Mouse (Mus musculus) intestine, postnatal 0 days (tissue): ENCODE measurements around the gene Cyp2d11. TPM values are rescaled to one million over a fixed set of nuclear protein-coding genes. Genes with fewer than 3 reads are reported as not detected.

Source experiments
- ATAC-seq: fragments of 200-750 bp; cut with Nextera tagmentation; 2 replicates; pipeline ENCODE4 v1.8.0; 2017; ENCODE audit warnings: mild to moderate bottlenecking, moderate TSS enrichment, moderate library complexity
- H3K27ac ChIP-seq: fragments of 300-500 bp; sonication (generic); 2 replicates; pipeline ENCODE4 v1.5.1; 2014; ENCODE audit warnings: mild to moderate bottlenecking, low read depth, low read length, moderate library complexity
- H3K27me3 ChIP-seq: fragments of 300-500 bp; sonication (generic); replicated peaks from 2 replicates; pipeline ENCODE4 v1.6.1; 2014; ENCODE audit warnings: low read length, mixed read lengths; ENCODE audit not compliant: control insufficient read depth, insufficient read depth
- H3K36me3 ChIP-seq: fragments of 300-500 bp; sonication (generic); 2 replicates; pipeline ENCODE4 v1.6.1; 2014; ENCODE audit warnings: mild to moderate bottlenecking, moderate library complexity; ENCODE audit not compliant: control insufficient read depth, insufficient read depth
- H3K4me1 ChIP-seq: fragments of 300-500 bp; sonication (generic); replicated peaks from 2 replicates; pipeline ENCODE4 v1.6.1; 2014; ENCODE audit warnings: antibody characterized with exemption, low read length, mixed read lengths; ENCODE audit not compliant: control insufficient read depth, insufficient read depth
- H3K4me2 ChIP-seq: fragments of 300-500 bp; sonication (generic); replicated peaks from 2 replicates; pipeline ENCODE4 v1.6.1; 2014; ENCODE audit warnings: low read depth, mild to moderate bottlenecking, moderate library complexity
- H3K4me3 ChIP-seq: fragments of 300-500 bp; sonication (generic); 2 replicates; pipeline ENCODE4 v1.5.1; 2014; ENCODE audit warnings: low read depth, low read length
- H3K9ac ChIP-seq: fragments of 300-500 bp; sonication (generic); 2 replicates; pipeline ENCODE4 v1.6.1; 2014; ENCODE audit warnings: mild to moderate bottlenecking, low read depth, low read length
- H3K9me3 ChIP-seq: fragments of 300-500 bp; sonication (generic); 2 replicates; pipeline ENCODE4 v1.6.1; 2016; ENCODE audit warnings: mixed run types; ENCODE audit not compliant: control insufficient read depth
- CTCF ChIP-seq: sonication (generic); IDR thresholded peaks from 2 replicates; pipeline ENCODE4 v1.5.1; 2016; ENCODE audit warnings: low read depth, mild to moderate bottlenecking, control low read depth, antibody characterized with exemption, moderate library complexity
- WGBS: fragments of 180-500 bp; shearing (Covaris S2); extraction: QIAGEN DNeasy Blood & Tissue Kit; methylation state at CpG from one replicate; pipeline ENCODE4 v1.1.7; 2014; 5-methylcytosine and 5-hydroxymethylcytosine counted together
- polyA plus RNA-seq: library from polyadenylated mRNA; unstranded; fragments of >200 nt; fragmentation: Nextera tagmentation; extraction: Ambion mirVana; gene quantifications from 2 replicates; pipeline ENCODE4 v1.2.1, GENCODE M21; 2015

Gene Cyp2d11
- polyA plus RNA-seq, 1 experiment from 2014 or later, result not detected

DNA sequence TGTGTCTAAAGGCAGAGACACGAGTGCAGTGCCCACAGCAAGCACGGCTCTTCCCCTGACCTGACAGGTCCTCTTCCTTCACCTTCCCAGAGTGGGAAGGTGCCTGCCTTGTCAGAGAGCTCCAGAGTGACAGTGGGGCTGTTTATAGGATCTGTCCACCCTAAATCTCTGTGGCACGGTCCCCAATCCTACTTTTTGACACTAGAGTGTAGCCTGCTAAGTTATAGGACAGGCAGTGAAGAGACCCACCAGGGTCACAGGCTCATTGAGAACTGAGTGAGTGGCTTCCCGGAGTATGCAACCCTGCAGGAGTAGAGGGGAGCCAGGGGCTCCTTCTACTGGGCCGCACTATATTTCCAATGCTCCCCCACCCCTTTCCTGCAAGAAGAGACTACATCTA, 16.1 kb downstream of the Cyp2d11 start:
- no peak for ATAC-seq
- Histone ChIP-seq H3K9me3 (no peaks in the 10 kb centered on the region), H3K9ac (no peak overlapping the region), H3K36me3 (peaks cover 7% of the 10 kb centered on the region), H3K27ac (no peak overlapping the region; the same call in 1 of the 2 replicates), H3K4me3 (no peak overlapping the region), H3K27me3 (no peaks in the 10 kb centered on the region), H3K4me2 (no peak overlapping the region), H3K4me1 (0 out of 2 replicates have a peak, but pooled peaks cover 5% of the 10 kb centered on the region)
- 75% methylated on average over 5 of the region's 5 CpGs for WGBS
- no peak for TF ChIP-seq CTCF

DNA sequence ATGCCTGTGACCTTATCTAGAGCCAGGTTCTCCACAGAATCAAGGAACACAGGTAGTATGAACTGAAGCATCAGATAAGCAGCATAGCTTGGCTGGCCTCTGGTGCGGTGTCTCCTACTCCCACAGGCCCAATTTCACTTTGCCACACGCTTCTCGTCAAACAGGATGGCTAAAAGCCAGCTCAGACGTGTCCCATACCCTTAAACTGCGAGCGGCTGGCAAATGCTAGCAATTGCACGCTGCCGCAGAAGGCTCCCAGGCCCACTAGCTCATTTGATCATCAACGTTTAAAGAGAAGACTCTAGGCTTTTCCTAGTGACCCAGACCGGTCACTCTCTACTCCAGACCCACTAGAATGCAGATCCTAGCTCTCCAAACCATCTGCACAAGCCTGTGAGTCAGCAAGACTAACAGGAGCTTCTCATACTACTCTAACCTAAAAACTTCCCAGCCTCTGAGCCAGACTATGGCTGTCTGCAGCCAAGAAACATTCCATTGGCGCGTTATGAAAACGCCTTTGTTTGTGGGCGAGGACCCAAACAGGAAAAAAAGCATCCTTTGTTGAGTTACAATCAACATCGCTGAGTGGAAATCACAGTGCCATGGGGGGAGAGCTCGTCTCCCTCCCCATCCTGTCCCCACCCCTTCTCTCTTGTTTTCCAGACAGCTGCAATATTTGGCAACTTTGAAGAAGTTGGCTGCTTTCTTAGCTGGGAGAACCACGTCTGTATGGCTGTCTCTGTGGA, 17.3 kb downstream of the Cyp2d11 start:
- H3K27ac ChIP-seq, result no peak overlapping the region; the same call in 1 of the 2 replicates
- peaks cover 14% of the 10 kb centered on the region for H3K36me3 ChIP-seq
- no peaks in the 10 kb centered on the region for H3K9me3 ChIP-seq
- no peak overlapping the region for H3K9ac ChIP-seq
- ATAC-seq, result no peak
- H3K4me3 ChIP-seq, result no peak overlapping the region
- H3K4me1 ChIP-seq, result 0 out of 2 replicates have a peak, but pooled peaks cover 5% of the 10 kb centered on the region
- WGBS, result 72% methylated on average over 17 of the region's 17 CpGs
- no peak for TF ChIP-seq CTCF
- no peaks in the 10 kb centered on the region for H3K27me3 ChIP-seq
- no peak overlapping the region for H3K4me2 ChIP-seq

DNA sequence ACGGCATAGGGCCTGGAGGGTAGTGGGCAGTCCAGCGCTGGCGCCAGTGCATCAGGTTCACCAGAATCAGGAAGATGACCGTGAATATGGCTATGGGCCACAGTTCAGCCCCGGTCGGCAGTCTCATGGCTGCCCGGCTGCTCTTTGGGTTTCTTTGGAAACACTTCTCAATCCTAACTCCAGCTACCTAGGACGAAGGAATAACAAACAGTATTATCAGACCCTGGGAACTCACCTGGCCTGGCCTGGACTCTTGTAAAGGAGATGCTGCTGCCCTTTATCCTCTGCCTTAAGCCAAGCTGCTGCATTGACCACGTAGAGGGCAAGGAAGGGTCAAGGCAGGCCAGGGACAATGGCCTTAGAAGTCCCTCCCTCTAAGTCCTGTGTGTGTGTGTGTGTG, 18.0 kb downstream of the Cyp2d11 start:
- 82% methylated on average over 9 of the region's 9 CpGs for WGBS
- Histone ChIP-seq H3K27me3 (no peaks in the 10 kb centered on the region), H3K4me3 (no peak overlapping the region), H3K27ac (no peak overlapping the region), H3K4me2 (no peak overlapping the region), H3K4me1 (0 out of 2 replicates have a peak, but pooled peaks cover 5% of the 10 kb centered on the region), H3K9me3 (no peaks in the 10 kb centered on the region), H3K36me3 (peaks cover 14% of the 10 kb centered on the region), H3K9ac (no peak overlapping the region)
- ATAC-seq, result no peak
- no peak for TF ChIP-seq CTCF

DNA sequence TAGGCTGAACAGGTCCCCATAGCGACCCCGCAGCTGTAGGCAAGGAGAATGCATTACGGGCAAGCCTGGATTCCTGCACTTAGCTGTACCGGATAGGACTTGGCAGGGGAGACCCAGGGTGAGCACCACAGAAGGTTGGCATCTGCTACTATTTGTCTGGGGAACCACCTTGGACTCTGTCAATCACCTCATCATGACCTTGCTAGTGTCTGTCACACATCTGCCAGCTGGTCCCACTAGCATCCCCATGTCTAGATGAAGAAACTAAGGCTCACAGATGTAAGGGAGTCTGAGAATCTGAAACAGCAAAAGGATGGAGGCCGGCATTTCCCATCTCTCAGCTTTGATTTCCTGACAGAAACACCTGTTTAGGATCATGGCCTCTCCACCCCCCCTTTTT, 19.4 kb downstream of the Cyp2d11 start:
- peaks cover 14% of the 10 kb centered on the region for H3K36me3 ChIP-seq
- 88% methylated on average over 5 of the region's 5 CpGs for WGBS
- TF ChIP-seq CTCF, result no peak
- H3K4me2 ChIP-seq, result no peak overlapping the region
- ATAC-seq, result no peak
- no peaks in the 10 kb centered on the region for H3K9me3 ChIP-seq
- H3K9ac ChIP-seq, result no peak overlapping the region
- 0 out of 2 replicates have a peak, but pooled peaks cover 5% of the 10 kb centered on the region for H3K4me1 ChIP-seq
- no peaks in the 10 kb centered on the region for H3K27me3 ChIP-seq
- no peak overlapping the region for H3K4me3 ChIP-seq
- no peak overlapping the region for H3K27ac ChIP-seq

DNA sequence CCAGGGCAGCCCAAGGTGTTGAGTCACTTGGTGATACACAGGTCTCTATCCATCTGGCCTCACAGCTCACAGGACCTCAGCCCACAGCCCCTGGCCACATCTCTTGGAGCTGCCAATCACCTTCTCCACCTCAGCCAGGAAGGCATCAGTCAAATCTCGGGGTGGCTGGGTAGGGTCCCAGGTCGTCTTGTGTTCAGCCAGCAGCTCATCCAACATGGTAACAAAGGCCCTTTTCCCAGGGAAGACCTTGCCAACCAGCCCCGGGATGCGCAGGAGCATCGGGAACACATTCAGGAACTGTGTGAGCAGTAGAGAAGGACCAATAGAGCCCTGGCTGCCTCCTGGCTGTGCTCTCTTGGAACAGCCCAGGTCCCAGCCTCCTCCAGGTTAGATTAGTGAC, 20.8 kb downstream of the Cyp2d11 start:
- H3K9me3 ChIP-seq, result no peaks in the 10 kb centered on the region

DNA sequence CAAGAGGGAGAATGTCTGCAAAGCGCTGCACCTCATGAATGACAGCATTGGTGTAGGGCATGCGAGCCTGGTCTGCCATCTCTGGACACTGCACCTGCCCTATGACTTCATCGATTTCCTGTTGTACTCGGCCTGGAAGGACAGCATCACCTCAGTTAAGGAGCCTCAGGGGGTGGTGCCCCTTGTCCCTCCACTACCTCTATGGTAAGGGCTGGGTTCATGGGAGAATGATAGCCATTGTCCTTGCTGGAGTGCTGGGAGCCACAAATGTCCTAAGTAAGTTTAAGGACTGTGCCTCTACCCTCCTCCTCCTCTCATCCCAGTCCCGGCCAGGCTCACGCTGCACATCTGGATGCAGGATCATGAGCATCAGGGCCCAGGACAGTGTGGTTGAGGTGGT, 21.4 kb downstream of the Cyp2d11 start:
- Histone ChIP-seq H3K4me1 (no peaks in the 10 kb centered on the region), H3K27me3 (no peaks in the 10 kb centered on the region), H3K4me3 (no peak overlapping the region), H3K9me3 (no peaks in the 10 kb centered on the region), H3K27ac (no peak overlapping the region), H3K9ac (no peak overlapping the region), H3K36me3 (peaks cover 14% of the 10 kb centered on the region), H3K4me2 (no peak overlapping the region)
- no peak for TF ChIP-seq CTCF
- WGBS, result 89% methylated on average over 6 of the region's 6 CpGs
- ATAC-seq, result no peak

More for the DNA sequence above, 20.8 kb downstream of the Cyp2d11 start:
- Histone ChIP-seq H3K4me1 (0 out of 2 replicates have a peak, but pooled peaks cover 5% of the 10 kb centered on the region), H3K27ac (no peak overlapping the region), H3K9ac (no peak overlapping the region), H3K4me2 (no peak overlapping the region), H3K36me3 (peaks cover 14% of the 10 kb centered on the region), H3K27me3 (no peaks in the 10 kb centered on the region), H3K4me3 (no peak overlapping the region)
- WGBS, result 89% methylated on average over 5 of the region's 5 CpGs
- ATAC-seq, result no peak
- TF ChIP-seq CTCF, result no peak
